Mouse (Mus musculus) neural tube, embryonic 12.5 days (tissue): ENCODE data around the gene Dzip1l. TPM values are rescaled to one million over a fixed set of nuclear protein-coding genes. Genes with fewer than 3 reads are reported as not detected.
A peak's percentile ranks its signal among the peaks of the same experiment; 100 is the strongest.

ENCODE experiments used
- ATAC-seq: fragments of 200-750 bp; cut with Nextera tagmentation; 2 replicates; pipeline ENCODE4 v1.8.0; 2017; ENCODE audit warnings: low read depth, mild to moderate bottlenecking, moderate TSS enrichment, moderate library complexity; ENCODE audit not compliant: low FRiP score
- H3K27ac ChIP-seq: fragments of 300-500 bp; sonication (generic); 2 replicates; pipeline ENCODE4 v1.5.1; 2016
- H3K27me3 ChIP-seq: fragments of 300-500 bp; sonication (generic); replicated peaks from 2 replicates; pipeline ENCODE4 v1.6.1; 2016; ENCODE audit warnings: mild to moderate bottlenecking
- H3K36me3 ChIP-seq: fragments of 300-500 bp; sonication (generic); 2 replicates; pipeline ENCODE4 v1.6.1; 2016; ENCODE audit warnings: mild to moderate bottlenecking
- H3K4me1 ChIP-seq: fragments of 300-500 bp; sonication (generic); 2 replicates; pipeline ENCODE4 v1.6.1; 2016
- H3K4me2 ChIP-seq: fragments of 300-500 bp; sonication (generic); replicated peaks from 2 replicates; pipeline ENCODE4 v1.6.1; 2016; ENCODE audit warnings: mild to moderate bottlenecking
- H3K4me3 ChIP-seq: fragments of 300-500 bp; sonication (generic); 2 replicates; pipeline ENCODE4 v1.5.1; 2016
- H3K9ac ChIP-seq: fragments of 300-500 bp; sonication (generic); 2 replicates; pipeline ENCODE4 v1.6.1; 2016; ENCODE audit warnings: mild to moderate bottlenecking
- H3K9me3 ChIP-seq: fragments of 300-500 bp; sonication (generic); 2 replicates; pipeline ENCODE4 v1.6.1; 2016; ENCODE audit warnings: mild to moderate bottlenecking
- WGBS: fragments of 180-500 bp; shearing (Covaris S2); methylation state at CpG from one replicate; pipeline ENCODE4 v1.1.7; 2016; 5-methylcytosine and 5-hydroxymethylcytosine counted together
- polyA plus RNA-seq: library from polyadenylated mRNA; unstranded; fragments of >200 nt; fragmentation: Nextera tagmentation; extraction: Ambion mirVana; gene quantifications from 2 replicates; pipeline ENCODE4 v1.2.1, GENCODE M21; 2016

Dzip1l gene
- polyA plus RNA-seq, 1 experiment from 2014 or later: 13.4 TPM

DNA sequence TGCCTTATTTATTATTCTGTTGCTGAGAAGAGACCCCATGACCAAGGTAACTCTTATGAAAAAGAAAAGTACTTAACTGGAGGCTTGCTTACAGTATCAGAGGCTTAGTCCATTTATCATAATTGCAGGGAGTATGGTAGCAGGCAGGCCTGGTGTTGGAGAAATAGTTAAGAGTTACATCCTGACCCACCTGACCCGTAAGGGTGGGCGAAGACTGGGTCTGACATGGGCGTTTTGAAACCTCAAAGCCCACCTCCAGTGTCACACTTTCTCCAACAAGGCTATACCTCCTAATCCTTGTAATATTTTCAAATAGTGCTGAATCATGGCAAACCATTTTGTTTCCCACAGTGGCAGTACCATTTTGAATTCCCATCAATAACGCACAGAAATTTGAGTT is 715 bp upstream of the Dzip1l start:
- Histone ChIP-seq H3K36me3 (no peaks in the 10 kb centered on the region; the same call in 1 of the 2 replicates), H3K9ac (no peak overlapping the region), H3K27ac (no peak overlapping the region), H3K4me1 (peaks cover 25% of the 10 kb centered on the region), H3K9me3 (no peaks in the 10 kb centered on the region), H3K27me3 (no peaks in the 10 kb centered on the region), H3K4me2 (peak overlapping the region; percentile 80), H3K4me3 (no peak overlapping the region)
- ATAC-seq: no peak
- WGBS: 73% methylated on average over 4 of the region's 4 CpGs

DNA sequence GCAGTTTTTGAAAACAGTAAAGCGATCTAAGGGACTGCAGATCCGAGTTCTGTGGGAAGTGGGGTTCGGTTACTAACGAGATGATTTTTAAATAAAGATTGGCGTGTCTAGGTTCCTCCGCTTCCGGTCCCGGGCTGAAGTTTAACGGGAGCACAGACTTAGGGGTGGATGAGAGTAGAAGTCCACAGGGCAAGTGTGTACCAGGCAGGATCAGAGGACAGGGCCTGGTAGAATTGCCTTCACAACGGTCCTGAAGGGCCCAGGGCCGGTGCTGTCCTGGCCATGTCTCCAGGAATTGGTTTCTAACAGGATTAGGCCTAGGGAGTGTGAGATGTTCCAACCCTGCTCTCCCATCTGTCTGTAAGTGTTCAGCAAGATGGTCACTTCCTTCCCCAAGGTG is 775 bp downstream of the Dzip1l start:
- peak overlapping the region; percentile 80 for H3K4me2 ChIP-seq
- peak overlapping the region; percentile 75 for H3K9ac ChIP-seq
- H3K4me1 ChIP-seq: peaks cover 25% of the 10 kb centered on the region
- peak; percentile 35 for ATAC-seq
- H3K27me3 ChIP-seq: no peaks in the 10 kb centered on the region
- H3K4me3 ChIP-seq: peak overlapping the region; percentile 58
- no peak overlapping the region for H3K27ac ChIP-seq
- H3K9me3 ChIP-seq: no peaks in the 10 kb centered on the region
- WGBS: 1% methylated on average over 11 of the region's 11 CpGs
- H3K36me3 ChIP-seq: peaks cover 5% of the 10 kb centered on the region

DNA sequence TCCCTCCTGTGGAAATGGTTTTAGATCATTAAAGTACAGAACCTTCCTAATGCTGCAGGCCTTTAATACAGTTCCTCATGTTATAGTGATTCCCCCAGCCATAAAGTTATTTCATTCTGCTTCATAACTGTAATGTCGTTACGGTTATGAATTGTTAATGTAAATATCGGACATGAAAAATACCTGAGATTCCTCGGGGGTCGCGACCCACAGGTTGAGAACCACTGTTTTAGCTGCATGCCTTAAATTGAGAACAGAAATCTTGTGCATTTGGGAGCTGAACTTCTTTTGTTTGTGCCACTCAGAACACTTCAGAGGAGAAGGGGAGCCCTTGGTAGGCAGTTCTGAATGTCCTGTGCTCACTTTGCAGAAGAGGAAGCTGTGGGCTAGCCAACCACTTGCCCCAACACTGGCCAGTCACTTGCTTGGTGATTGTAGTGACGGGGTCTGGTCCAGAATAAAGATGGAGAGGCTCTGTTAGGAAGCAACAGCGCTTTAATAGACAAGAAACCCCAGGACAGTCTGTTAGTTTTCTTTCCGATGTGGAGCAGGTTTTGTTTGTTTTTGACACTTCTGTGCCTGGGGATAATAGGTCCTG is 1.3 kb downstream of the Dzip1l start:
- Histone ChIP-seq H3K9ac (peak overlapping the region; percentile 75; the same call in 1 of the 2 replicates), H3K4me1 (peaks cover 25% of the 10 kb centered on the region), H3K36me3 (peaks cover 5% of the 10 kb centered on the region), H3K27me3 (no peaks in the 10 kb centered on the region), H3K9me3 (no peaks in the 10 kb centered on the region), H3K4me3 (peak overlapping the region; percentile 58), H3K27ac (no peak overlapping the region), H3K4me2 (peak overlapping the region; percentile 80)
- 52% methylated on average over 9 of the region's 9 CpGs for WGBS
- ATAC-seq: no peak

DNA sequence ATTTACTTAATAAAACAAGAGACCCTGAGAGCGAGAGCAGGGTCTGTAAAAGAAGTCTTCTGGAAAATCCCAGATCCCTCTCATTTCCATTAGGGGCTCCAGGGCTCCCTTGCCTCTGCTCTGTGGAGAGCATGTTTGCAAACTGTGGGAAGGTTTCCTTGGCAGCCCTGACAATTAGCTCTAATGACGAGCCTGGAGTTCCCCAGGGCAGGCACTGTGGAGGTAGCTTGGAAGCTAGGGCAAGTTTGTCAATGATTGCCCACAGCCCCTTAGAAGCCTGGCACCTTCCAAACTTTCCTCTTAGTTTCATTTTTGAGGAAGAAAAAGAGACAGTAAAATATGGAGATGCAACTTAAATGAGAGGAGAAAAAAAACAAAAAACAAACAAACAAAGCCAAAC is 2.5 kb downstream of the Dzip1l start:
- WGBS: 34% methylated on average over 2 of the region's 2 CpGs
- no peak overlapping the region for H3K4me3 ChIP-seq
- H3K9me3 ChIP-seq: no peaks in the 10 kb centered on the region
- no peak for ATAC-seq
- H3K4me1 ChIP-seq: peaks cover 25% of the 10 kb centered on the region
- H3K9ac ChIP-seq: no peak overlapping the region
- H3K36me3 ChIP-seq: peaks cover 9% of the 10 kb centered on the region
- H3K27me3 ChIP-seq: no peaks in the 10 kb centered on the region
- H3K4me2 ChIP-seq: peak overlapping the region; percentile 80
- H3K27ac ChIP-seq: no peak overlapping the region

DNA sequence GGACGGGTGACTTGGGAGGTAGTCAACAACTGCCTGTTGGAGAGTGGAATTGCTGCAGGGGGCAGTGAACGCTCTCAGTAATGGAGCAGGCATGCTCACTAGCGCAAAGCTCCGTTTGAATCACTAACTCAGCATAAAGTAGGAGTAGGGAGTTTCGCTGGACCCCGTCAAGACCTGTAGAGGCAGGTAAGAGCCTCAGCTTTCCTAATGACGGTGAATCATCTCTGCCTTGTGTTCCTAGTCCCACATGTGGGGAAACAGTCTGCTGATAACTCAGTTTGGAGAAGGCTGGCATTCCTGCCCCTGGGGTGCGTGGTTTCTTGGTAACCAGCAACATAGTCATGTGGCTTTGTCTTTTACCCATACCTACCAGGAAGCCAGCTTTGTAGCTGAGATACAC is 3.0 kb downstream of the Dzip1l start:
- no peak for ATAC-seq
- Histone ChIP-seq H3K4me3 (no peak overlapping the region), H3K36me3 (peaks cover 10% of the 10 kb centered on the region), H3K9me3 (no peaks in the 10 kb centered on the region), H3K4me2 (peak overlapping the region; percentile 80), H3K4me1 (peaks cover 25% of the 10 kb centered on the region), H3K9ac (peak overlapping the region; percentile 13; the same call in 1 of the 2 replicates), H3K27ac (no peak overlapping the region), H3K27me3 (no peaks in the 10 kb centered on the region)
- 39% methylated on average over 8 of the region's 8 CpGs for WGBS

DNA sequence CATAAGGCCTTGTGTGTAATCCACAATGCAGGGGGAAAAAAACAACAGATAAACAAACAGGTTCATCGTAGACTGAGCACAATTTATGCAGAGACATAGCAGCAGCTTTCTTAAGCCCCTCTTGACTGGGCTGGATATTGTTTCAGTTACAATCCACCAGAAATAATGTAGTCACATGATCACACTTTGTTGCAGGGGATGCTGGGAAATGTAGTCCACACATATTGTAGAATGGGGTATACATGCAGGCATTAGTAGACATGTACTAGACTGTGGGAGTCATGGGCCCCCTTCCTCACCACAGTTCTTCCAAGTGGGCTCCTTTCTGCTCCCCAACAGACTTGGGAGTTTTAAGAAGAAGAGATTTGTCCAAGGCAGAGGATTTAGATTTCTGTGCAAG is 7.5 kb downstream of the Dzip1l start:
- no peak for ATAC-seq
- H3K9ac ChIP-seq: no peak overlapping the region
- peaks cover 4% of the 10 kb centered on the region; the same call in 1 of the 2 replicates for H3K4me1 ChIP-seq
- no peak overlapping the region for H3K4me2 ChIP-seq
- WGBS: 88% methylated on average over 1 of the region's 1 CpGs
- no peaks in the 10 kb centered on the region for H3K9me3 ChIP-seq
- no peaks in the 10 kb centered on the region for H3K27me3 ChIP-seq
- peaks cover 32% of the 10 kb centered on the region for H3K36me3 ChIP-seq
- no peak overlapping the region for H3K27ac ChIP-seq
- H3K4me3 ChIP-seq: no peak overlapping the region

DNA sequence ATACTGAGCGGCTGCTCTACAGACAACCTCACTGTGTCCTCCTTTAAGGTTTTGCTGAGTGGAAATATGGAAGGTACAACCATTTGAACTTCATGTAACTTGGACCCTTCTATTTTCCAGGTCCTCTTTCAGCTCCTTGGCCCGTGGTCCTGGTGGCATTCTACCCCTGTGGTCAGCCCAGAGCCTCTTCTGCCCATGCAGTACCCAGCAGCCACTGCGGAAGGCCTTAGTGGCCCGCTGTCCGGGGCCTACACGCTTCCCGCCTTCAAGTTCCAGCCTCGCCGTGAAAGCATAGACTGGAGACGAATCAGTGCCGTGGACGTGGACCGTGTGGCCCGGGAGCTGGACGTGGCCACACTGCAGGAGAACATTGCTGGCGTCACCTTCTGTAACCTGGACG is 7.9 kb downstream of the Dzip1l start:
- H3K36me3 ChIP-seq: peaks cover 34% of the 10 kb centered on the region
- H3K4me3 ChIP-seq: no peak overlapping the region
- H3K4me2 ChIP-seq: no peak overlapping the region
- no peaks in the 10 kb centered on the region for H3K27me3 ChIP-seq
- H3K4me1 ChIP-seq: no peaks in the 10 kb centered on the region
- no peak overlapping the region for H3K9ac ChIP-seq
- H3K9me3 ChIP-seq: no peaks in the 10 kb centered on the region
- H3K27ac ChIP-seq: no peak overlapping the region
- ATAC-seq: no peak
- 98% methylated on average over 17 of the region's 17 CpGs for WGBS

DNA sequence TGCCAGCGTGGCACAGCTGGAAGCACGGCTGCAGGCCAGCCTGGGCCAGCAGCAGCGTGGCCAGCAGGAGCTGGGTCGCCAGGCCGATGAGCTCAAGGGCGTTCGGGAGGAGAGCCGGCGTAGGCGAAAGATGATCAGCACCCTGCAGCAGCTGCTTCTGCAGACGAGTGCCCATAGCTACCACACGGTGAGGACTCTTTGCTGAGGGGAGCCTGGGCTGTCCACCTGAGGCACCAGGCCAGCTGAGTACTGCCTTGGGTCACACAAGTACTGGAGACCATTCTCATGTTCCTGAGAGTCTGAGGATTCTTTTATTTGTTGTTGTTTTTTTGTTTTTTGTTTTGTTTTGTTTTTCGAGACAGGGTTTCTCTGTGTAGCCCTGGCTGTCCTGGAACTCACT is 8.4 kb downstream of the Dzip1l start:
- no peaks in the 10 kb centered on the region for H3K27me3 ChIP-seq
- no peak overlapping the region for H3K27ac ChIP-seq
- 94% methylated on average over 13 of the region's 13 CpGs for WGBS
- no peaks in the 10 kb centered on the region for H3K4me1 ChIP-seq
- H3K4me2 ChIP-seq: no peak overlapping the region
- peaks cover 38% of the 10 kb centered on the region for H3K36me3 ChIP-seq
- H3K4me3 ChIP-seq: no peak overlapping the region
- no peaks in the 10 kb centered on the region for H3K9me3 ChIP-seq
- ATAC-seq: no peak
- H3K9ac ChIP-seq: no peak overlapping the region

DNA sequence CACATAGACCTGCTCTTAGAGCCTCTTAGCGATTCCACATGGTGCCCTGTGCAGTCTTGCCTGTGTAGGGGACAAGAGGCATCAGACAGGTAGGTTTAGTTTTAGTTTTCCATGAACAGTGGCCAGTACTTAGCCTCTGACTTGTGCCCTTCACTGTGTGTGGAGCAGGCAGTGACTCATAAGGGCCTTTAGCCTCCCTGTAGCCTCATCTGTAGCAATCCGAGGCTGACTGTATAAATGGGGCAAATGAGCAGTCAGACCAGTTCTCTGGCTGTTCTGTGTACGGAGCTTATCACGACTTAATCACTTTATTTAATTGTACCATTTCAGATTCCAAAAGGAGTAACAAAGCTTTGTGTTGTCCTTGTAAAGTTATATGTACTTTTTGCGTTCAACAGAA is 10.7 kb downstream of the Dzip1l start:
- Histone ChIP-seq H3K9ac (no peak overlapping the region), H3K36me3 (peaks cover 36% of the 10 kb centered on the region), H3K4me2 (no peak overlapping the region), H3K9me3 (no peaks in the 10 kb centered on the region), H3K27me3 (no peaks in the 10 kb centered on the region), H3K4me1 (no peaks in the 10 kb centered on the region), H3K4me3 (no peak overlapping the region), H3K27ac (no peak overlapping the region)
- 92% methylated on average over 5 of the region's 5 CpGs for WGBS
- no peak for ATAC-seq

DNA sequence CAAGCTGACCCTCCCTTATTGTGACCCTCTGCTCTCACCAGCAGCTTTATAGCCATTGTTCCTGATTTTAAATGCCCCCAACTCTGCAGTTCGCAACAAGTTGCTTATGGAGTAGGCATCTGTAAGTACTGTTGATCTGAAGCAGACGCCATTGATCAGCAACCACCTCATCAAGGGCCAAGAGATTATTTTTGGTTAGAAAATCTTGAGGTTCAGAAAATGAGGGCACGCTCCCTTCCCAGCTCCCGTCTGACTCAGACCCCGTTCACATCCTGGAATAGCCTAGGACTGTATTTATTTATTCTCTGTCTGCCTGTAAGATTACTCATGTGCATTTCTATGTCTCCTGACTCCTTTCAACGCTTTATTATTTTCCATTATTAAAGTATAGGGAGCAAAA is 16.1 kb downstream of the Dzip1l start:
- WGBS: 78% methylated on average over 6 of the region's 6 CpGs
- no peaks in the 10 kb centered on the region for H3K4me1 ChIP-seq
- no peak for ATAC-seq
- H3K4me2 ChIP-seq: no peak overlapping the region
- no peaks in the 10 kb centered on the region for H3K9me3 ChIP-seq
- H3K9ac ChIP-seq: no peak overlapping the region
- H3K27ac ChIP-seq: no peak overlapping the region
- H3K4me3 ChIP-seq: no peak overlapping the region
- H3K27me3 ChIP-seq: no peaks in the 10 kb centered on the region
- H3K36me3 ChIP-seq: peaks cover 48% of the 10 kb centered on the region

DNA sequence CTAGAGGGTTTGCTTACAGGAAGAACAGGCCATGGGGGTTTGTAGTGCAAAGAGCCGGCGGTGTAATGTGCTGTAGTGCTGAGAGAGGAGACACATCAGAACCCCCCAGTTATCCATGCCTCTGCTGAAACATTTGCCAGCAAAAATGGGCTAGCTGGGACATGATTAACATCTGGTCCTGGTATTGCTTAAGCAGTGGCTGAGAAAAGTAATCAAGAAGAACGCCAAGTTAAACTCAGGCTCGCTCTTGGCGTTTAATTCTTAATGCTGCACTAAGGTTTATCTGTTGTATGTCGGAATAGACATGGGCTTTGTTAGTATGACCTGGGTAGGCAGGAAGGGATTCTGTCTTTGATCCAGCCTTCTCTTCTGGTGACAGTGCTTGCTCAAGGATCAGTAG is 16.8 kb downstream of the Dzip1l start:
- H3K27me3 ChIP-seq: no peaks in the 10 kb centered on the region
- ATAC-seq: no peak
- no peak overlapping the region for H3K4me3 ChIP-seq
- no peak overlapping the region for H3K9ac ChIP-seq
- H3K4me1 ChIP-seq: no peaks in the 10 kb centered on the region
- 95% methylated on average over 6 of the region's 6 CpGs for WGBS
- no peak overlapping the region for H3K4me2 ChIP-seq
- no peaks in the 10 kb centered on the region for H3K9me3 ChIP-seq
- H3K36me3 ChIP-seq: peaks cover 54% of the 10 kb centered on the region
- H3K27ac ChIP-seq: no peak overlapping the region

DNA sequence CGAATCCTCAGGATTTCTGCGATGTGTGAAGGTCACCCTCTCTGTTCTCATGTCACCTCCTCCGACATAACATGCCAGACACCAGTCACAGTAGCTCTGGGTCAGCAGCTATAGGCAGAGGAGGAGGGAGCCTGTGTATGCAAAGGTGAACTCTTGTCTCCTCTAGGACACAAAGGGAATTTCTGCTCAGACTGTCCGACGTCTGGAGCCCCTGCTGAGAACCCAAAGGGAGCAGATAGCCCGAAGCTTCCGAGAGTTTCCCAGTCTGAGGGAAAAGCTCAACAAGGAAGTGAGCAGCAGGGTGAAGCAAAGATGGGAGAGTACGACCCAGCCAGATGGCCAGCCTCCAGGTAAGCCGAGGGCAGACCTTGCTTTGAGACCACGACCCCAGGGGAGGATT is 31.5 kb downstream of the Dzip1l start:
- peaks cover 40% of the 10 kb centered on the region for H3K36me3 ChIP-seq
- H3K27me3 ChIP-seq: no peaks in the 10 kb centered on the region
- H3K4me1 ChIP-seq: no peaks in the 10 kb centered on the region
- no peak overlapping the region for H3K9ac ChIP-seq
- WGBS: 73% methylated on average over 10 of the region's 10 CpGs
- no peak overlapping the region for H3K27ac ChIP-seq
- no peak overlapping the region for H3K4me3 ChIP-seq
- H3K9me3 ChIP-seq: no peaks in the 10 kb centered on the region
- no peak for ATAC-seq
- H3K4me2 ChIP-seq: no peak overlapping the region

DNA sequence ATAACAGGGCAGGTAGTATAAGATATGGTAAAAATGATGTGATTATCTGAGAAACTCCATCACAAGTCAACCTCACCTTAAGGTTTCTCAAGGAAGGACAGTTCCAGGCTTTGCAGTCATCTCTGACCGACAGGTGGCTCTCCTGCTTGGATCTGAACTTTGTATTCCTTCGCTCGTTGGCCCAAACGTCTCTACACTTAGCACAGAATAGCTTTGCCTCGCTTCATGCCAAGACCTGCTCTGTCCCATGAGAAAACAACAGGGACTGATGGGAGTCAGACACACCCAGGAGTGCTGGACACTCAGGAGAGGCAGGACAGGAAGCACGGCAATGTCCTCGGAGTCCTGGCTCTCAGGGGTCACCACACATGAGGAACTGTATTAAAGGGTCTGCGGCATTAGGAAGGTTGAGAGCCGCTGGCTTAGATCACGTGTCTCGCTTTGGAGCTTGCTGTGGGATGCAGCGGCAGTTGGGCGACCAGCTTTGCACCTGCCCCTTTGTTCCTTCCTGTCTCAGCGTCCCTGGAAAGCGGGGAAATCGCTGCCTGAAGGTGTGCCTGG is 32.4 kb downstream of the Dzip1l start:
- Histone ChIP-seq H3K27me3 (no peaks in the 10 kb centered on the region), H3K4me3 (no peak overlapping the region), H3K36me3 (peaks cover 37% of the 10 kb centered on the region), H3K4me2 (no peak overlapping the region), H3K27ac (no peak overlapping the region), H3K4me1 (no peaks in the 10 kb centered on the region), H3K9me3 (no peaks in the 10 kb centered on the region), H3K9ac (no peak overlapping the region)
- ATAC-seq: no peak
- WGBS: 82% methylated on average over 16 of the region's 16 CpGs
